Mouse (Mus musculus) G1E (cell line): ENCODE measurements at regions not wholly inside any gene's neighbourhood (a gene's known extent, or its start where the extent isn't known, plus 50 kb on each side); places are given as distances from the start of the nearest gene placed in this dataset.

Experiments
- CTCF ChIP-seq: IDR thresholded peaks from 2 replicates; pipeline ENCODE4 v1.5.1; 2012; ENCODE audit warnings: low read depth, low read length, inconsistent platforms, mixed read lengths
- GATA1 ChIP-seq: IDR thresholded peaks from 2 replicates; pipeline ENCODE4 v1.6.1; 2012; ENCODE audit warnings: borderline replicate concordance, low read length, inconsistent platforms, mixed read lengths
- GATA2 ChIP-seq: IDR thresholded peaks from 2 replicates; pipeline ENCODE4 v1.6.1; 2012; ENCODE audit warnings: low read depth, low read length, inconsistent platforms, borderline replicate concordance
- POLR2AphosphoS5 ChIP-seq: IDR thresholded peaks from 2 replicates; pipeline ENCODE4 v1.6.1; 2012; ENCODE audit warnings: low read depth, low read length, inconsistent platforms; ENCODE audit not compliant: insufficient replicate concordance
- TAL1 ChIP-seq: conservative IDR thresholded peaks from 2 replicates; pipeline ENCODE4 v1.6.1; 2012; ENCODE audit warnings: low read depth, low read length, inconsistent platforms, mixed read lengths

DNA sequence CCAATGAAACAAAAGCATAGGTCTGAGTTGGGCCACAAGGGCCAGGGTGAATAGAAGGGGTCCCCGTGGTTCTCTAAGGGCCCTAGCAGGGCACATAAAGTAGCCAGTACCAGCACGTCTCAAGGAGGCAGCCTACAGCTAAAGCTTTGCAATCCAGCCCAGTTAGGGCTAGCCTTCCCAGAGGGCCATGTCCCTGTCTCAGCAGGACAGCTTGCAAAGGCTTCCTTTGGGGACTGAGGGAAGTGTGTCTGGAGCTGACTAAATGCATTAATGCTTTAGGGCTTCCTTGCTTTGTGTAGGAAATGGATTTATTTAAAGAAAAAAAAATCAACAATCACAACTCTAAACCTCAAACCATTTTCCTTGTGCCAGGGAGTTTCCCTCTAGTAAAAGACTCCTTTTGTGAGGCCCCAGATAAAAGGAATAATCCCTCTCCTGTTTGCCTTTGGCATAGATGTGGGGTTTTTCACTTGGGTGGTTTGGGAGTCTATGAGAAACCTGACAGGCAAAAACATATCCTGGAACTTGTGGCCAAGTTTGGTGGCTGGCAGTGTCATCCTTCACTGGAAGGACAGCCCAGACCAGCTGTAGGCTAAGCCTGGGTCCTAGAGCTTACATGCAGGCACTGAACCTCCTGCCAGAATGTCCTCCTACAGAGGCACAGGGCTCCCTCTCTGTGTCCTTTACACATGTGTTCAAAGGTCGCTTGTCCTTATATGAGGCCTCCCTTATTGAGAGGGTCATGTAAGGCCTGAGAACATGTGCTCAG lies 197.7 kb upstream of the Cxcr4 start:
- TF ChIP-seq CTCF (no peak), GATA1 (no peak), POLR2AphosphoS5 (no peak), TAL1 (no peak), GATA2 (no peak)
